Mouse (Mus musculus) erythroid progenitor cell, adult 5-6 weeks (primary cell): Measurements from ENCODE around the gene Fam71e1. TPM values are rescaled to one million over a fixed set of nuclear protein-coding genes. Genes with fewer than 3 reads are reported as not detected.

ENCODE experiments used
- ATAC-seq: replicated peaks from 2 replicates; pipeline ENCODE4 v1.8.0; 2016; ENCODE audit warnings: moderate number of reproducible peaks, mild to moderate bottlenecking, moderate TSS enrichment, inconsistent platforms; ENCODE audit not compliant: poor library complexity, low FRiP score, severe bottlenecking
- total RNA-seq, 2 experiments: library from RNA; stranded (forward) in 1 of 2; stranded (reverse) in 1 of 2; fragments of 150-400 nt in 1 of 2; fragments of 186-747, 209-891 nt in 1 of 2; gene quantifications; 2 replicates each; pipeline versions ENCODE4 v1.2.3 to v1.2.4; 2015 to 2017; ENCODE audit warnings: low replicate concordance in 2 of 2

Gene Fam71e1
- total RNA-seq (2015; ENCODE audit: low replicate concordance) = not detected in 2 replicates
- not detected in 2 replicates for total RNA-seq (2017; ENCODE audit: low replicate concordance)

- ATAC-seq = peak; percentile 88
Observed at GRCm38 (mm10) chr7:44495992-44496770, at the start of gene Fam71e1, which contains the start of gene Emc10. Gene Fam71e1 (plus strand): TSS chr7:44496581. Gene Emc10 (minus strand): TSS chr7:44496529.

DNA sequence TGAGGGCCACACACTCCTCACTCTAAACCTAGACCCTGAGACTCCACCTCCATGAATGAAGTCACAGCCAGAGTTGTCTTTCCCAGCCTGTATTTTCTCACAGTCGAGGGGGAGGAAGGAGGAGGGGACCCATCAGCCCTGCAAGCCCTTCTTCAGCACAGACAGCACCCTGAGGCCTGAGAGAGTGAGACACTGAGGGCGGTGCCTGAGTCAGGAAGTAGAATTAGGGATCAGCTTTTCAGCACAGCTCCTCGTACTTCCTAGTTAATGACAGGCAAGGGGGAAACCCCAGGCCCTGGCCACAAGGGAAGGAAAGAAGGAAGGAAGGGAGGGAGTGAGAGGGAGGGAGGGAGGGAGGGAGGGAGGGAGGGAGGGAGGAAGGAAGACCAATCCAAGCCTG is 43.1 kb upstream of the Fam71e1 start:
- no peak for ATAC-seq

- ATAC-seq = peak; percentile 77
Observed at GRCm38 (mm10) chr7:44456302-44456701, 40.1 kb upstream of the Fam71e1 start.

DNA sequence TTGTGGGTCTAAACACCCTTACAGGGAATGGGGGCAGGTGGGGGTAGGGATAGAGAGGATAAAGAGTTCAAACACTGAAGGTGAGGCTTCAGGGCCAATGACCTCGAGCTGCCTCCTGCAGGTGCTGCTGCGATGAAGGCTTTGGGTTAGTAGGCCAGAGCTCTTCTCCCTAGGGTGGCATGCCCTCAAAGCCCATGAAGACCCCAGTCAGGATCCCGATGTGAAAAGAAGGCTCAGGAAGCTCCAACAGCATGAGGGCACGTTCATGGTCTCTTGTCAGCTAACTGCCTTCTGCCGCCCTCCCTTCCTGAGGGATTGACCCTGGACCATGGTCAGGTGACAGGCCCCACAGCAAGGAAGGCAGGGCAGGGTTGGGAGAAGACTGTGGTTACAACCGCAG is 36.3 kb upstream of the Fam71e1 start:
- no peak for ATAC-seq

- no peak for ATAC-seq
Observed at GRCm38 (mm10) chr7:44460767-44461502, 35.4 kb upstream of the Fam71e1 start.

DNA sequence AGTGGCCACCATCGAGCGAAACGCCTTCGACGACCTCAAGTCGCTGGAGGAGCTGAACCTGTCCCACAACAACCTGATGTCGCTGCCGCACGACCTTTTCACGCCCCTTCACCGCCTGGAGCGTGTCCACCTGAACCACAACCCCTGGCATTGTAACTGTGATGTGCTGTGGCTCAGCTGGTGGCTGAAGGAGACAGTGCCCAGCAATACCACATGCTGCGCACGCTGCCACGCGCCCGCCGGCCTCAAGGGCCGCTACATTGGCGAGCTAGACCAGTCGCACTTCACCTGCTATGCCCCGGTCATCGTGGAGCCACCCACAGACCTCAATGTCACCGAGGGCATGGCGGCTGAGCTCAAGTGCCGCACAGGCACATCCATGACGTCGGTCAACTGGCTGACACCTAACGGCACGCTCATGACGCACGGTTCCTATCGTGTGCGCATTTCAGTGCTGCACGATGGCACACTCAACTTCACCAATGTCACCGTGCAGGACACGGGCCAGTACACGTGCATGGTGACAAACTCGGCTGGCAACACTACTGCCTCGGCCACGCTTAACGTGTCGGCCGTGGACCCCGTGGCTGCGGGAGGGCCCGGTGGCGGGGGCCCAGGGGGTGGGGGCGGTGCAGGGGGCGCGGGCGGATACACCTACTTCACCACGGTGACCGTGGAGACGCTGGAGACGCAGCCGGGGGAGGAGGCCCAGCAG is 34.7 kb upstream of the Fam71e1 start:
- ATAC-seq = no peak

DNA sequence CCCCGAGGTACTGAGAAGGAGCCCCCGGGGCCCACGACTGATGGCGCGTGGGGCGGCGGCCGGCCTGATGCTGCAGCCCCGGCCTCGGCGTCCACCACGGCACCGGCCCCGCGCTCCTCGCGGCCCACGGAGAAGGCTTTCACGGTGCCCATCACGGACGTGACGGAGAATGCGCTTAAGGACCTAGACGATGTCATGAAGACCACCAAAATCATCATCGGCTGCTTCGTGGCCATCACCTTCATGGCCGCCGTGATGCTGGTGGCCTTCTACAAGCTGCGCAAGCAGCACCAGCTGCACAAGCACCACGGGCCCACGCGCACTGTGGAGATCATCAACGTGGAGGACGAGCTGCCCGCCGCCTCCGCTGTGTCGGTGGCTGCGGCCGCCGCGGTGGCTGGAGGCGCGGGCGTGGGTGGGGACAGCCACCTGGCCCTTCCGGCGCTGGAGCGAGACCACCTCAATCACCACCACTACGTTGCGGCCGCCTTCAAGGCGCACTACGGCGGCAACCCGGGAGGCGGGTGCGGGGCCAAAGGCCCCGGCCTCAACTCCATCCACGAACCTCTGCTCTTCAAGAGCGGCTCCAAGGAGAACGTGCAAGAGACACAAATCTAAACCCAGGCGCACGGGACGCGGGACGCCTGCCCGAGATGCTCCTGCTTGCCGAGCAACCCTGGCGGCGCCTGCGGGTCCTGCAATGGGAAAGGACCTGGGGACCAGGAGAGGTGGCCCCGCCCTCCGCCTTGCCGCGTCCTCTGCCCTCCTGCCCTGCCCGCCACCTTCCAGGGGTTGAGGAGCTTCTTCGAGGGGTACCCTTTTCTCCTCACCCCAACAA is 33.9 kb upstream of the Fam71e1 start:
- ATAC-seq = 0 out of 2 replicates have a peak, but pooled peaks have one; percentile 41

GRCm38 (mm10) chr7:44463056-44463425 is 33.3 kb upstream of the Fam71e1 start:
- no peak for ATAC-seq

GRCm38 (mm10) chr7:44463556-44464225 is 32.7 kb upstream of the Fam71e1 start:
- no peak for ATAC-seq

DNA sequence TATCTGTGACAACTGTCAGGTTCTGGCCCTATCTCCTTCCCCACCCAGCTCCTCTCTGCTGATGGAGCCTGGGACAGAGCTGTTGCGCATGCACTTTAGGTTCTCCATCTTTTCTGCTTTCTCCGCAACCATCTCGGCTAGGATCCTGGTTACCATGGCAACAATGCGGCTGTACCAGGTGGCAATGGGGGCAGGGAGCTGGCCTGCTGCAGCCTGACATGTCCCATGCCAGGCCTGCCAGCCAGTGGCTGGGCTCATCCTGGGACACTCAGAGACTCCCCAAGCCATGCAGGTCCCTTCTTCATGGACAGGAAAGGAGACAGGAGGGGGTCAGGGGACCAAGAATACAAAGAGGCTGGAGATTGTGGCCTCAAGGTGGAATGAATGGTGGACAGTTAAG is 31.9 kb upstream of the Fam71e1 start:
- ATAC-seq = no peak

- ATAC-seq = no peak
Observed at GRCm38 (mm10) chr7:44465111-44465510, 31.3 kb upstream of the Fam71e1 start, which contains the start of gene Aspdh. Gene Aspdh (plus strand): TSS chr7:44465391.

DNA sequence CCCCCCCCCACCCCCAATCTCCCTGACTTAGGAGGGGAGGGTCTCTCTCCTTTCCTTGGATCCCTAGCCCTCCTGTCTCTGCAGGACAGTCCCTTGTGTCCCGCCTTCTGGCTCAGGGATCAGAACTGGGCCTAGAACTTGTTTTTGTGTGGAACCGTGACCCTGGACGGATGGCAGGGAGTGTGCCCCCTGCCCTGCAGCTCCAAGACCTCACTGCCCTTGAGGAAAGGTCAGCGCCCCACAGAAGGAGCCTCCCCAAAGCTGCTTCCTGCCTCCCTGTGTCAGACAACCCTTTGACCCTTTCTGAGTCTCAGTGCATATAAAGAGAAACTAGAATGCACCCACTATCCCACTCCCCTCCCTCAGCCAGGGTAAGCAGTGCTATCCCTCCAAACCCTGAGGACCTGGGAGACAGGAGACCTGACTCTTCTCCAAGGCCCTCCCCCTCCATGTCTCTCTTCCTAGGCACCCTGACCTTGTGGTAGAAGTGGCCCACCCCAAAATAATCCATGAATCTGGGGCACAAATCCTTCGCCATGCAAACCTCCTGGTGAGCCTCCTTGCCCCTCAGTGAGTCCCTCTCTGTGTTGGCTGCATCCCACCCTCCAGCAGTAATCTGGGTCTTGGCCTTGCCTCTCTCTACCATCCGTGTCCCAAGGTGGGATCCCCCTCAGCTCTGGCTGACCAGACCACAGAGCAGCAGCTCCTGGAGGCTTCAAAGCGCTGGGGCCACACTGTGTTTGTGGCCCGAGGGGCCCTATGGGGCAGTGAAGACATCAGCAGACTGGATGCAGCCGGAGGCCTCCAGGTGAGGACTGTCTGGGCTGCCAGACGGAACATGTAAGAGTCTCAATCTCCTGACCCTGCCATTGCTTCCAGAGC is 30.1 kb upstream of the Fam71e1 start:
- ATAC-seq = no peak

- ATAC-seq = no peak
Observed at GRCm38 (mm10) chr7:44466888-44467311, 29.5 kb upstream of the Fam71e1 start.

- ATAC-seq = peak; percentile 75
Observed at GRCm38 (mm10) chr7:44467811-44468411, 28.5 kb upstream of the Fam71e1 start, which contains the start of gene Josd2. Gene Josd2 (plus strand): TSS chr7:44467980.

DNA sequence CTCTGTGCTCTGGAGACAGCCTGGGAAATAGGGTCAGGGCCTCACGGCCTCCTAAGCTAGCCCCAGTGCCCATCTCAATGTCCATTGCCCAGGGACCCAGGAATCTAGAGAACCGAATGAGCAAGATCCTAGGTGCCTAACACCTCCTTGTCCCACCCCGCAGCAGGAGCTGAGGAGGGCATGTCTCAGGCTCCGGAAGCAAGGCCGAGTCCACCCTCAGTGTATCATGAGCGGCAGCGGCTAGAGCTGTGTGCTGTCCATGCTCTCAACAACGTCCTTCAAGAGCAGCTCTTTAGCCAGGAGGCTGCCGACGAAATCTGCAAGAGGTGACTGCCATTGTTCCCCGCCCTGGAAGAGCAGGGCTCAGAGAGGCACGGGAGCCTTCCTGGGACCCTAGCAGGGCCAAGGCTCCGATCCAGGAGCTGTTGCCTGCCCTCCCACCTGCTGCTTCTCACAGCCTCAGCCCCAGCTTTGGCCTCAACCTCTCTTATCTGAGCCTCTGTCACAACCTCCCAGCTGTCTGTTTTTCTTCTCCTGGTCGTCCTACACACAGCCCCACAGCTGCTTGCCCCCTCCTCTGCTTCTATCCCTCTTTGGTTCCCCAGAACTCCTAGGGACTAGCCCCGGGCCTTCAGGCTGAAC is 27.6 kb upstream of the Fam71e1 start:
- ATAC-seq = 0 out of 2 replicates have a peak, but pooled peaks have one; percentile 18

GRCm38 (mm10) chr7:44469677-44470675 is 26.4 kb upstream of the Fam71e1 start:
- peak; percentile 39 for ATAC-seq
